Mouse (Mus musculus) heart, postnatal 0 days (tissue): ENCODE measurements around the gene Rbp1.

Experiments
- CTCF ChIP-seq: IDR thresholded peaks from 2 replicates; pipeline ENCODE4 v1.5.1; 2016; ENCODE audit warnings: antibody characterized with exemption, control low read depth, low read depth
- EP300 ChIP-seq: IDR thresholded peaks from 2 replicates; pipeline ENCODE4 v1.6.1; 2016; ENCODE audit warnings: antibody characterized with exemption, low read depth

GRCm38 (mm10) chr9:98491071-98491470 is 68.3 kb downstream of the Rbp1 start:
- TF ChIP-seq EP300 (no peak), CTCF (no peak)
